Mouse (Mus musculus) regulatory T cell (primary cell): Measurements from ENCODE around the gene Gbf1.
"Not testable (repeated sequence)": the region's sequence is repeated elsewhere in the genome, so short reads cannot be mapped to it uniquely, and the experiment has no call there.

Source experiments
- in situ Hi-C: fragments of 300-600 bp; cut with MboI, MseI; formaldehyde crosslinking; loops from one replicate; pipeline ENCODE4 v1.15.1; 2025; ENCODE audit warnings: high pct_unique_total_duplicates

The Gbf1 gene

DNA sequence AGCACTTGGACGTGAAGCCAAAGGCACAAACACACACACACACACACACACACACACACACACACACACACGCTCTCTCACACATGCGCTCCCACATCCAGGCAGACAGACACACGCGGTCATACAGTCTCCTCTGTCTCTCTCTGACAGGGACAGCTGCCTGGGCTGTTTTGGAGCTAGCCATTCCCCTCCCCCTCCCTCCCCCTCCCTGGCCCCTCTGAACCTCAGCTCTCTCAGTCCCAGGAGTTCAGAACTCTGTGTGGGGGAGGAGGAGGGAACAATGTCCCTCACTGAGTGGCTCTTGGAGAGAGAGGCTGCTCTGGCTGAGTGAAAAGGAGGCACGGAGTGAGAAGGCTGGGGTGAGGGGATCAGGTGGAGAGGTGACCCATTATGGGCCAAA, 11.2 kb upstream of the Gbf1 start:
- in situ Hi-C loops, result no loop called here

DNA sequence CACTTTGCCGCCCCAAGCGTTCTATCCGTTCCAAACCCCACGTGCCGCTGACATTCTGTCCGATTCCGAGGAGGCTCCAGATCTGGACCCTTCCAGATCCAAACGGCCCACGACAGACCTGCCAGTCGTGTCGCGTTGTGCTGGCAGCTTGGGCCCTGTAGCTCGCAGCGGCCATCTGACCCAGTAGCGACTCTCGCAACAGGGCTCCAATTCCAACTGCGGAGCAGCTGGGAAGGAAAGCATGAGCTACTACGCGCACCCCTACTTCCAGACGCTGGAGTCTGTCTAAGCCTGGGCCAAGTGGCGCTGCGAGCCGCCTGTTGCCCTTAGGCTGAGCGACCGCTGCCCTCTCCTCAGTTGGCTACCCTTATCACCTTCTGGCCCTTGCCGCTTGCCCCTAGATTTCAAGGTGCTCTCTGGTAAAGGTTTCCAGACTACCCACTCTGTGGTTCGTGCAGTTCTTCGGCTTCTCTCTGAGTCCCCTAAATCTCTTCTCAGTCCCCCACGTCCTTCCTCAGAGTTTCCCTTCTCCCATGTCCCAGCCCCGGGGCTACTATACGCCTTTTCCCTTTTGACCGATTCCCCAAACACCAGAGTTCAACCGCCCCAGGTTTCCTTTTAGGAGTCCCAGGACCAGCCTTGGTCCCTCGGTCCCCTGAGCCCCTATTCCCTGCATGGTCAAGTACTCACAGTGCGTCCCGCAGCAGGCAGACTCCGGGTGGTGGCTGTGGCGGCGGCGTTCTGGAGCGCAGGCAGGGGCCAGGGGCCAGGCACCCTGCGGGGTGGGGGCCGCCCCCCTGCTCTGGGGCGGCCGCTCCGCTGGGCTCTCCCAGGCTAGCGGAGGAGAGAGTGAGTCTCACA, 4.6 kb upstream of the Gbf1 start, which contains the start of gene Pitx3:
TSS of gene Pitx3 (minus strand) at position 816 of the 861 bp plus-strand sequence.
- in situ Hi-C loops, result no loop called here

DNA sequence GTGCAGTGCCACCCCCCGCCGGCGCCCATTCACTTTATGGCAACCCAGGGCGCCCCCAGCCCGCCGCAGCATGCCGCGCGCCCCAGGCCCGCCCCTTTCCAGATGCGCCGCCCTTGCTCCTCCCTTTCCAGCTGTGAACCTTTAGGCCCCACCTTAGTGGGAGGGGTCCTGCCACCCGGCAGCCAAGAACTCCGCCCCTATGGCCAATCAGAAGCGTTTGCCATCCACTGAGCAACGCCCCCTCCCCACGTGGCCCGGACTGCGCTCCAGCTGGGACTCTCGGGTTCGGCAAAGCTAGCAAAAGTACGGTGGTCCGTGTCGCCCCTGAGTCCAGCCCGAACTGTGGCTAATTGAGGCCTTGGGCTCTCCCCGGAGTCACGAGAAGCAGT, 3.9 kb upstream of the Gbf1 start:
- in situ Hi-C loops, result no loop called here

DNA sequence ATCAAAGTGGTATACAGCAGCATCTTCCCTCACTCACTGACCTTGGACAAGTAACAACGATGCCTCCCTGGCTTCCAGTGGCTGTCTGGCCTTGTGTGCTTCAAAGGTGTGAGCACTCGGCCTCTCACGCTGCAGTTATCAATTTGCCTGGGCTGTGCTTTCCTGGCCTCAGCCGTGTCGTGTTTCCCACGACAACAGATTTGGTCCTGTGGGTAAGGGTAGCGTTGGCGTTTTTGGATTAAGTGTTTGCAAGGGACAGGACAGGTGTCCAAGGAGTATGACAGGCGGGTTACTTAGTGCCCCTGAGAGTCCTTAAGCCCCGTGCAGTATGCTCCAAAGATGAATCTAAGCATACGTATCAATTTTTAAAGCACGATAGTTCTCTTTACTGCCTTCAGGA, 3.2 kb upstream of the Gbf1 start:
- in situ Hi-C loops, result no loop called here

DNA sequence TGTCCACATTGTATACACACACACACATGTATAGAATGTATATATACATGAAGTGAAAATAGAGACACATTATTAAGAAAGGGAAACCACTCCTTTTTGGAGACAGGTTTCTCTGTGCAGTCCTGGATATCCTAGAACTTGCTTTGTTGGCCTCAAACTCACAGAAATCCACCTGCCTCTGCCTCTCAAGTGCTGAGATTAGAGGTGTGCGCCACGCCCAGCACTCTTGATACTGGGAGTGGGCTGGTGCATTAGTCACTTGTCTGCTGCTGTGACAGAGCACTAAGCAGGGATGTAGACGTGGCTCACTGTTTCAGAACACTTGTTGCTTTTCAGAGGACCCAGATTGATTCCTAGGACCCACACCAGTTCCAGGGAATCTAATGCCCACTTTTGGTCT, 13.6 kb downstream of the Gbf1 start:
- in situ Hi-C loops, result no loop called here

DNA sequence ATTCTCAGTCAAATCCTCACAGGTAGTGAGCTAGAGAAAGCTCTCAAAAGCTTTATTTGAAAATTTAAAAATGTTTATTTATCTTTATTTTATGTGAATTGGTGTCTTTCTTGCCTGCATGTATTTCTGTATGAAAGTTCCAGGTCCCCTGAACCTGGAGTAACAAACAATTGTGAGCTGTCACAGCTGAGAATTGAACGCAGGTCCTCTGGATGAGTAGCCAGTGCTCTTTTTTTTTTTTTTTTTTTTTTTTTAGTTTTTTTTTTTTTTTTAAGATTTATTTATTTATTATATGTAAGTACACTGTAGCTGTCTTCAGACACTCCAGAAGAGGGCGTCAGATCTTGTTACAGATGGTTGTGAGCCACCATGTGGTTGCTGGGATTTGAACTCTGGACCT, 14.9 kb downstream of the Gbf1 start:
- in situ Hi-C loops, result not testable (repeated sequence)

DNA sequence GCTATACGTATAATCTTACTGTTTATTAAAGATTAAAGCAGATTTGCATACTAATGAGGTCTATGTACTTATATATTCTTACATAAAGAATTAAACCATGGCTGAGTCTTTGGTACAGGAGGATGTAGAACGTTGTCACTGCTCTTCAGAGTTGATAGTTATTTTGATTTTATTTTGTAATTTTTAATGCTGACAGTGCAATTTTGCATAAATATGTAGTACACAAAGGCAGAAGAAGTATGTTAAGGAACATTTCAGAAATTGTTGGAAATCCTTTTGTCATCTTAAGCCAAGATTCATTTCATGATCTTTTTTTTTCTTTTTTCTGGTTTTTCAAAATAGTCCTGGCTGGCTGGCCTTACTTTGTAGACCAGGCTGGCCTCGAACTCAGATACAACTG, 17.1 kb downstream of the Gbf1 start:
- in situ Hi-C loops, result no loop called here

DNA sequence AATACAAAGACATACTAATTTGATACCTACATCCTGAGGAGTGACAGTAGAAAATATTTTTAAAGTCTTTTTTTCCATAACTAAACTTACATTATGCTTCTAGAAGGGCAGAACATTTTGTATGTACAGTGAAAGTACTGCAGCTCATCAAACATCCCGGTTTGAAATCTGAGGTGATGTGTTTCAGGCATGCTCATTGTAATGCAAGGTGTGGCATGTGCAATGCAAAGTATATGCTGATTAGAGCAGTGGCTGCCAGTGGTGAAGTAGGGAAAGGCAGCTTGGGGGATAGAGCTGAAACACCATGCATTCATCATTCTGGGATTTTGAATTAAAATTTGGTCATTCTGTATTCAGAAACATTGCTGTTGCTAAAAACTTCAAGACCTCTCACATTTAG, 17.6 kb downstream of the Gbf1 start:
- in situ Hi-C loops, result loop anchor here (5.0 kb wide), 1 partner anchor 52 kb away; no protein-coding TSS in a partner anchor

DNA sequence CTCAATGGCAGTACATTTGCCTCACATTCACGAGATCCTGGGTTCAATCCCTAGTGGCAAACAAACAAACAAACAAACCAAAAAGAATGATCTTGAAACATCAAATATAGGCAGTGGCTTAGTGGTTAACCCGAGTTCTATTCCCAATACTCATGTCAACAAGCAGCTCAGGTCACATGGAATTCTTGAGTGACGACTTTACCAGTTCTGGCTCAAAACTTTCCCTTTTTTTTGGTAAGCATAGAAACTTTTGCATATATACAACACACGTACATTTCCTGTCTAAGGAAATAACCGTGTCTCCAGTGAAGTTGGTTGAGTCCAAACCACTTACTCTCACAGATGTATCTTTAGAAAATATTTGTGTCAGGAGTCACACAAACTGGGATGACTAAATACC, 20.2 kb downstream of the Gbf1 start:
- in situ Hi-C loops, result loop anchor here (5.0 kb wide), 1 partner anchor 50 kb away; no protein-coding TSS in a partner anchor

DNA sequence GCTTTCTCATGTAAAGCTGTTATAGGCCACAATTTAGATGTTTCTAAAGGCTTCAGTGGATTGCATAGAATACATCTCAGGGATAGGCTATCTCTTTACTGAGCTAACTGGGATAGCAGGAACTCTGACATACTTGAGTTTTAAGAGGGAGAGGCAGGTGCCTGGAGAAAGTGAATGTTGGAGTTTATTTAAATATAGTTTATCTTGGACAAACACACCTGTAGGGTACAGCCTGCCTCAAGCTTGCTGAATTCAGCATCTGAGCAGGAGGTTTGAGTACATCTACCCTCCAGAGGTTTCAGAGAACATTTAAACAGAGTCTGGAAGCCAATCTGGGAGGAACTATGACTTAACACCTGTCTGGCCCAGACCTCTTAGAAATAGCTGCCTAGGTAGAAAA, 22.9 kb downstream of the Gbf1 start:
- in situ Hi-C loops, result no loop called here

DNA sequence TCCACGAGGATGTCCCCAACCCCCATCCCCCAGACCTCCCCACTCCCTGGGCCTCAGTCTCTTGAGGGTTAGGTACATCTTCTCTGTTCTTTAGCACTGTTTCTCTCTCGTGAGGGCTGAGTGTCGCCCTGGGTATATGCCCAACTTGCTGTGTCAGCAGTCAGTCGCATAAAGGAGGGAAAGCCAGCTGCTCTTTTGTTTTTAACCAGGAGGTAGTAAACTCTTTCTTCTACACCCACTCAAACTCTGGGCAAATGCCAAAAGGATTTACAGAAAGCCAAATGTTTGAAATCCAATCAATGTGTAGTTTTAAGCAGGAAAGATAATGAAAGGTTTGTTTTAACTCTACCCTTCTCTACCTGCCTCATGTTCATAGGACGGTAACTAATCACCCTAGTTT, 24.7 kb downstream of the Gbf1 start:
- in situ Hi-C loops, result no loop called here

DNA sequence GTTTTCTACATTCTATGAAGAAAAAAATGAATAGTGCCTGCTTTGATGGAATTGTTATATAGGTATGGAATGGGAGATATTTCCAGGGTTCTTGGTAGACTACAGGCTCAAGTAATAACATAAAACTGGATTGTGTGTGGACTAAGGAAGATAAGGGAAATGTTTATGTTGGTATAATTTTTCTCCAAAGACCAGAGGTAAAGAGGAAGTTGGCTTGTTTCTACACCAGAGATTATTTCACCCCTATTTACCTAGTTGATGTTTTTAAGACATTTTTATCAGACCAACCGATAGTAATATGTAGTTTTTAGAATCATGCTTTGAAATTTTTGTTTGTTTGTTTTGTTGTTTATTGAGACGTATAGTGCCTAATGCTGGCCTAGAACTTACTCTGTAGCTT, 28.0 kb downstream of the Gbf1 start:
- in situ Hi-C loops, result no loop called here

DNA sequence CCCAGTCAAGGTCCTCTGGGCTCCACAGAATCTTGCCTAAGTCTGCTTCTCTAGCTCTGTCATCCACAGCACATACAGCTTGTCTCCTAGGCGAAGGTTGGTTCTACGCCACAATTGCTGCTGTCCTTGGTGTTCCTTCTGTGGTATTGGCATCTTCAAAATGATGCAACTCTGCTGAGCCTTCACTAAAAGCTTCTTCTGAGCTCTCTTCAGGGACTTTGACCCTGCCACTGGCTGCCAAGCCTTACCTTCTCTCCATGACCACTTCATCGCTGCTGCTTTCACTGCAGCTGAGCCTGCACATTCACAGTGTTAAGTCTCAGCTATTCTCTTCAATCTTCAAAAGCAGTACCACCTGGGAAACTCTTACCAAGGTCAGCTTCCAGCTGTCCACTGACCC, 29.9 kb downstream of the Gbf1 start:
- in situ Hi-C loops, result no loop called here

DNA sequence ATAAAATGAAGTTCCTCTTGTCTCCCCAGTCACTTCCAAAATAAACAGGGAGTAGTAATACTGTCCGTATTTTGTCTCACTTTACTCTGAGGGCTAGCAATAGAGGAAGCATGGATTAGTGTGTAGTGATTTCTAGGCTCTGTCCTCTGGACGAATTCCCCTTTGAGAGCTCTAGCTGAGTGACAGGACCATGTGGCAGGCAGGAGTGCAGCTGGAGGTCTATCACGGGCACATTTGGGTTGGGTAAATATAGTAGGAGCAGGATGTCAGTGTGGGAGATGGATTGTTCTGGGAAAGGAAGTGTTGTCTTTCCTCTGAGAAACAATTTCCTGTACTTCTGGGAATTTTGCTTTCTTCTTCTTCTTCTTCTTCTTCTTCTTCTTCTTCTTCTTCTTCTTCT, 34.3 kb downstream of the Gbf1 start:
- in situ Hi-C loops, result no loop called here

DNA sequence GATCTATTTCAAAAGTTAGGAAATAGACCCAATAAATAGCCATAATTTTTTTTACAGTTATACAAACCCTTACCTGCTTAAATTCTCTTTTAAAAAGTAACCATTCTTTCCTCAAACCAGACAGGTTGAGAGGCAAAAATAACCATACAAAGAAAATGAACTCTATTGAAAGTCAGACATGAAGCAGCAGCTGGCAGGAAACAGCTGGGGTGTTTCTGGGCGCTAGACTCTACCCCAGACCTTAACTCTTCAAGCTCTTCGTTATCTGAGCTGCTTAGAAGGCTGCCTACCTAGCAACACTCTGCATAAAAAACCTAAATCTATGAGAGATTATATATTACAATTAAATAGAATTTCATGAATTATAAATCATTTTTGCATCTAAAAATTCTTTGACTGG, 34.9 kb downstream of the Gbf1 start:
- in situ Hi-C loops, result no loop called here

DNA sequence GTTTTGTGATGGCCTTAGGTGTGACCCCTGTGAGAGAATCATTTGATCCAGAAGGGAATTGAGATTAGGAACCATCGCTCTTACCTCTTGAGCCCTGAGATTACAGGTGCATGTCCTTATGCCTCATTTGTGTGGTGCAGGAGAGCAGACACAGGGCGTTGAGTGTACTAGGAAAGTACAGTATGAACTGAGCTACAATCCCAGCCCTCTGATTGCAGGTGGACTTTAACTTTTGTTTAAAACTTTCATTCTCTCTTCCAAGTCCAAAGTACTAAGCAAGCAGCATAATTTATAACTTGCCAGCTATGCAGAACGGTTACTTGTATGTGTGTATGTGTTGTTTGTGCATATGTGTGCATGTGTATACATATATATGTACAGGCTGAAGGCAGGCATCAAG, 46.0 kb downstream of the Gbf1 start:
- in situ Hi-C loops, result no loop called here

DNA sequence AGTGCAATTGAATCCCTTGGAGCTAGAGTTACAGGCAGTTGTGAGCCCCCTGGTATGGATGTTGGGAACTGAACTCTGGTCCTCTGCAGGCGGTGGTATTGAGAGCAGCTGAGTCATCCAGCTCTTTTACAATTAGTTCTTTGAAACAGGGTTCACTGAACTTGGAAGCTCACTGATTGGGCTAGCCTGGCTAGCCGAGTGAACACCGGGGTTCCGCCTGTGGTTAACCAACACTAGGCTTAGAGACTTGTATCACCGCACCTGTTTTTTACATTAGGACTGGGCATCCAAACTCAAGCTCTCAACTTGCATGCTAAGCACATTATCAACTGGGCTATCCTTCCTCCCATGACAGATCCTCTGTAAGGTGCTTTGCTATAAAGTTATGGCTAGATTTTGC, 46.6 kb downstream of the Gbf1 start:
- in situ Hi-C loops, result no loop called here

DNA sequence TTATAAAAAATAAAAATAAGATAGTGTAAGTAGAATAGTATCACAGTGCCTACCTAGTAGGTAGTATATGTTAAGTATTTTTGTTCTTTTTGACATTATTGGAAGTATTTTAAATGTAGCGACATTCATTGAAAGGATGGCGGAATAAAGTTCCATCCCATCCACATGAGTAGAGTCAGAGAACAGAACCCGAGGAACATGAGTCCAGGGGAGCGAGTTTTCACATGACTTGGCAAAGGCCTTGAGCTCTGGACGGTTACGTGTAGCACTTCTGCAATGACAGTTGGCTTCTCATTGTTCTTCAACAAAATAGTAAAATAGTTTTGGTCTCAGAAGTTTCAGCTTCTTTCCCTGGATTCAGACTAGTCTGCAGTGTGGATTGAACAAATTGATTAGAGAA, 51.9 kb downstream of the Gbf1 start:
- in situ Hi-C loops, result no loop called here

DNA sequence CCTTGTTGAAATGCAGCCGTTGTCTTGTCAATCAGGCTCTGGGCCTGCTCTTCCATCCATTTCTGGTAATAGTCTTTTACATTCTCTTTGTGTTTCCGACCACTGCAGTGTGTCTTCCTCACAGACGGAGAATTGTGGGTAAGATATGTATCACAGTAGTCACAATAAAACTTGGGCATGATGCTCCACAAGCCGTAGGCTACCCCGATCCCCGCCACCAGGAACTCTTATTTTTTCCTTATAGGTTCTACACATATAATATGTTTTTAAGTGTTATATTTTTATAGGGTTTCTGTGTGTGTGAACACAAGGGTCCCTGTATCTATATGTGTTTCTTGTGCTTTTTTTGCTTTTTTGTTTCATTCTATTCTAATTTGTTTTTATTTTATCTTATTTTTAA, 53.4 kb downstream of the Gbf1 start:
- in situ Hi-C loops, result no loop called here

DNA sequence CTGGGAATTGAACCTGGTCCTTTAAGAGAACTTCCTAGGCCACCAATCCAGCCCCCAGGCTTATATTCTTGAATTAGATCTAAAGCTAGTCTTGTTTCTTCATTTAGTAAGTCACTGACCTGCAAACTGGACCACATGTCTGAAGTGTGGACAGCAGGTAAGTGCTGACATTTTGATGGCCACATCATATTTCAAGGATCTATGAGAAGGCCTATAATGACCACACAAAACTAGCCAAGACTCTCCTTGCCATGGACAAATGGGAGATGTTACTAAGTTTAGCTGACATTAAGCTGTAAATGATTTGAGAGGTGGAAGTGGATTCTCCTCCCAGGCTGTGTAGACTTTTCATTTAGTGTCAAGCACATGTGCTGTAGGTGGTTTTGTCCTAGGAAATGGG, 58.6 kb downstream of the Gbf1 start:
- in situ Hi-C loops, result no loop called here

DNA sequence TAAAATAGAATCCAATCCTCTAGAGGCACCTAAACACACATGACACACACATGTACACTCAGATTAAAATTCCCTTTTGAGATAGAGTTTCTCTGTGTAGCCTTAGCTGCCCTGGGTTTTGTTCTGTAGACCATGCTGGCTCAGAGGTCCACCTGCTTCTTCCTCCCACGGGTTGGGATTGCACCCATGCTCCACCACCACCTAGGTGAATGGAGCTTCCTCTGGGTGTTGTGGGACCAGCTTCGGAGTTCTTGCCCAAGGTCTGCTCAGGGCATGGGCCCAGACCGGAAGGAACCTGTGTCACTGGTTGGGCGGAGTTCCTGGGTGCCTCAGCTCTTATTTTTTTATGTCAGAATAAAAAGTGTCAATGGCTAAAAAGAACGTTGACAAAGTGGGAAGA, 62.2 kb downstream of the Gbf1 start:
- in situ Hi-C loops, result no loop called here

DNA sequence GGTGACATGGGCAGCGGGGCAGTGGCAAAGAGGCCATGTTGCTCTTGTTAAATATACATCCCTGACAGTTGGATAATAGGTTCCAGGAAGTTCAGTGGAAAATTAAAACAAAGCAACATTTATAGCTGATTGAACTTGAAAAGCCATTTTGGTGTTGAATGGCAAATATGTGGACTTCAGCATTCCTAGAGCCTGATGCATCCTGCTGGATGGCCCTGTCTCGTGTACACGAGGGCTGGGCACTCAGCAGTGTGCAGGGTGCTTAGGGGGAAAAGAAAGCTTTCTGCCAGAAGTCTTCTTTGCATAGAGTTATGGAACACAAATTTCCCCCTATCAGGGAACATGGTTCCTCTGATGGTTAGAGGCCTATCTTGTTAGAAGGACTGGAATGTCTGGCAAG, 63.1 kb downstream of the Gbf1 start:
- in situ Hi-C loops, result no loop called here

DNA sequence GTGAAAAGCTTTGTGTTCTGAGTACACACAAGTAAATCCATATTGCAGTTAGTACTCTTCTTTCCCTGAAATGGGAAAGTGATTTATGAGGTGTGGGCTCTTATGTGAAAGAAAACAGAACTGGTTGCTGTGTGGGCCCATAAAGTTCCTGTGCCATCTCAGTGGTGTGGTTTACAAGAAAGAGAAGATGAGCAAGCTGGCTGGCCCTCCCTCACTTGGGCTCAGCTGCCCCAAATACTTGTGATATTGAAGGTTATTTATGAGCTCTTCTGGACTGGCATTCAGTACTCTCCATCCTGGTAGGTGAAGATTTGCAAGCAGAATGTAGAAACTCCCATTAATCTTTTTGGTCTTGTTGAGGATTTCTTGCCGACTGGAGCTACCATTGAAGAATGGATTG, 64.4 kb downstream of the Gbf1 start:
- in situ Hi-C loops, result no loop called here

DNA sequence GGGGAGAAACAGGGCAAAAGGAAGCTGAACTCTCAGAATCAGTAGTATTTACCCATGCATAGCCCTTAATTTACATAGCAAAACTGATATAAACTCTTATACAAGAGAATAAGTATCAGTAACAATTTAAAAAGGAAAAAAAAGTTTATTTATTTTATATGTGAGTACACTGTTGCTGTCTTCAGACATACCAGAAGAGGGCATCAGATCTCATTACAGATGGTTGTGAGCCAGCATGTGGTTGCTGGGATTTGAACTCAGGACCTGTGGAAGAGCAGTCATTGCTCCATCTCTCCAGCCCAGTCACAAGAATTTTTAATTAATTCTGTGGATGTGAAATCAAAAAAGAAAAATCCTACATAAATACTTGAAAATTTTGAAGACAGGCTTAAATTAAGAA, 65.0 kb downstream of the Gbf1 start:
- in situ Hi-C loops, result not testable (repeated sequence)
